Mouse (Mus musculus) cerebellum, adult 2 months (tissue): ENCODE results near the gene Bend6.

ENCODE experiments used
- CTCF ChIP-seq: fragments of 200-500 bp; IDR thresholded peaks from 2 replicates; pipeline ENCODE4 v1.5.1; 2011; ENCODE audit warnings: low read depth, mild to moderate bottlenecking, control low read depth, low read length, moderate library complexity, borderline replicate concordance; ENCODE audit not compliant: insufficient read depth
- POLR2A ChIP-seq: fragments of 200-500 bp; IDR thresholded peaks from 2 replicates; pipeline ENCODE4 v1.6.1; 2011; ENCODE audit warnings: low read length, control low read depth, borderline replicate concordance; ENCODE audit not compliant: insufficient read depth

DNA sequence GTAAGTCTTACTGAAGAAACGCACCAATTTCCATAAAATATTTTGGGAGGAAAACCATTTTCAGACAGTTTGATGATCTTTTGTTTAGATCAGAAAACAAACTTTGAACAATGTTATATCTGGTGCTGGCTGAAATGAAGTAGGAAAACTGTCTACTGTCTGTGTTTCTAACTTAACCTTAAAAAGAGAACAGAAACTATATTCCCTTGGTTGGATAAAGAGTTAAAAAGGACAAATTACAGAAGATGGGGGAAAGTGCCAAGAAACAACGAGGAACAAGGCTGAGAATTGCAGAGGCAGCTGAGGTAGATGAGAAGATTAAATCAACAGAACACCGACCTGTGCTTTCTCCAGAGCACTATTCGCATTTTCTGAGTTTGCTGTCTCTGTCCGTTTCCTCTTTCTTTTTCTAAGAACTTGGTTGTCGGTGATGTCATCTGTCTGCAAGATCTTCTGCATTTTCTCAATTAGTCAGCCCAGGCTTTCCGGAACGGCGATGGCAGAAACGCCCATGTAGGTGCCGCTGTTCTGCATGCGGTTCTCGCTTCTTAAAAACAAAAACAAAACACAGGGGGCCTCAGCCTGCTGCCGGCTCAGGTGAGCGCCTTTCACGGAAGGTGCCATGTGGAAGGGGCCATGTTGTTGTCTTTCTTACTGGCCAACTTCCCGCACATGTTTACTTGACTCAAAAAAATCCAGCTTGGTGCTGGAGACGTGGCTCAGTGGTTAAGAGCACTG lies 24.3 kb downstream of the Bend6 start:
- TF ChIP-seq CTCF (no peak), POLR2A (no peak)
